In the genomic region with DNA sequence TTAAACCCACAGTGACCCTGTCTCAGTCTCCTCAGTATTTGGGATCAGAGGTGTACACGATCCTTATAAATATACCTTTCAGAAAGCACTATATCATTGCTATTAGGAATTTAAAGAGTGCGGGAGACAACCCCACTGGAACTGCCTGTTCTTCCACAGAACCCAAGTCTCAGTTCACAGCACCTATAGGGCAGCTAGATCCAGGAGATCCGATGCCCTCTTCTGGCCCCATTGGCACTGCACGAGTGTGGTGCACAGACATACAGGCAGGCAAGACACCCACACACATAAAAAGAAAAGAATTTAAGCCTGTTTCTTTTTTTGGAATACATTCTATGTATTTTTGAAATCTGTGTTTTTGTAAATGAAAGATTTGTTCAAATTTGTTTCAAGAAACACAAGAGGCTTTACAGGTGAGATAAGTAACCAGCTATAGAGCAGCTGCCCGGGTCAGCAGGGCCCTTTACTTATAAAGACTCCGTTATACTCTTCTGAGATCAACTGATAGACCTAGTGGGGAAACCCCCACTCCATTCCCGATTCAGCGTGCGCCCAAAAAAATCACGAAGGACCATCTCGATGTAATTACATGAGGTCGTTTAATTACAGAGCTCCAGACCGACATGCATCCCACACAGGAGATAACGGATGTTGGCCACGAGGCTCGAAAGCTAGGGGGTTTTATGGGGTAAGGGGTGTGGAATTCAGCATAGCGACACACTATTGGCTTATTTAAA, we compare ENCODE assay signal across 9 mouse cellular contexts.
"Had no signal": no experiment of that assay in that cellular context is flagged by ENCODE, and none has a peak within 500 bp of the region (broad histone marks: within the 10 kb centered on the region; RNA-seq: fewer than 3 reads in every experiment).

No protein-coding gene starts in this region.

- H3K9ac ChIP-seq: limb, embryonic 15.5 days had no signal

- DNase-seq: lung, adult 18-20 months; lung, postnatal 36 days; right cerebral cortex, postnatal 14 days; thymus, adult 2 months; thymus, postnatal 25 days had no signal

- H3K9me3 ChIP-seq: limb, embryonic 15.5 days had no signal

- H3K27ac ChIP-seq: left cerebral cortex, adult 2 months; limb, embryonic 15.5 days had no signal

- H3K27me3 ChIP-seq: limb, embryonic 15.5 days had no signal

- ATAC-seq: hindbrain, embryonic 16.5 days; inflammation-experienced regulatory T-cells, adult 6 months had no signal
